Mouse (Mus musculus) E14TG2a.4 (cell line): ENCODE results near the gene Foxc2.

Experiments
- H3K27me3 ChIP-seq: 2 replicates; pipeline ENCODE4 v1.6.1; 2014; ENCODE audit warnings: low read length, control low read depth; ENCODE audit not compliant: insufficient read depth
- H3K36me3 ChIP-seq: 2 replicates; pipeline ENCODE4 v1.6.1; 2014; ENCODE audit warnings: low read length, control low read depth; ENCODE audit not compliant: insufficient read depth
- H3K4me1 ChIP-seq: replicated peaks from 2 replicates; pipeline ENCODE4 v1.6.1; 2014; ENCODE audit warnings: low read depth, low read length, control low read depth
- H3K4me3 ChIP-seq: replicated peaks from 2 replicates; pipeline ENCODE4 v1.5.1; 2014; ENCODE audit warnings: mild to moderate bottlenecking, low read length
- H3K9me3 ChIP-seq: 2 replicates; pipeline ENCODE4 v1.6.1; 2014; ENCODE audit warnings: low read length, control low read depth
- CTCF ChIP-seq: conservative IDR thresholded peaks from 2 replicates; pipeline ENCODE4 v1.5.1; 2014; ENCODE audit warnings: low read length
- NANOG ChIP-seq: IDR thresholded peaks from 2 replicates; pipeline ENCODE4 v1.6.1; 2014; ENCODE audit warnings: borderline replicate concordance, low read length, mixed read lengths
- POU5F1 ChIP-seq: IDR thresholded peaks from 2 replicates; pipeline ENCODE4 v1.6.1; 2014; ENCODE audit warnings: low read length, borderline replicate concordance

The Foxc2 gene

GRCm38 (mm10) chr8:121085011-121085410 is 31.0 kb upstream of the Foxc2 start:
- TF ChIP-seq CTCF: no peak
- no peak for TF ChIP-seq NANOG
- TF ChIP-seq POU5F1: no peak
- Histone ChIP-seq H3K9me3 (no peaks in the 10 kb centered on the region), H3K27me3 (peaks cover 94% of the 10 kb centered on the region), H3K36me3 (no peaks in the 10 kb centered on the region), H3K4me3 (peak overlapping the region; percentile 69), H3K4me1 (peaks cover 49% of the 10 kb centered on the region)

GRCm38 (mm10) chr8:121085561-121085960 is 30.4 kb upstream of the Foxc2 start:
- Histone ChIP-seq H3K9me3 (no peaks in the 10 kb centered on the region), H3K36me3 (no peaks in the 10 kb centered on the region), H3K4me3 (no peak overlapping the region), H3K27me3 (peaks cover 94% of the 10 kb centered on the region), H3K4me1 (peaks cover 47% of the 10 kb centered on the region)
- no peak for TF ChIP-seq POU5F1
- no peak for TF ChIP-seq NANOG
- TF ChIP-seq CTCF: no peak

- Histone ChIP-seq H3K4me1 (peaks cover 50% of the 10 kb centered on the region), H3K4me3 (no peak overlapping the region)
- no peak for TF ChIP-seq NANOG
- TF ChIP-seq POU5F1: no peak
- TF ChIP-seq CTCF: no peak
These were observed 29.7 kb upstream of the Foxc2 start for GRCm38 (mm10) chr8:121086004-121086900.

GRCm38 (mm10) chr8:121088281-121088680 is 27.7 kb upstream of the Foxc2 start:
- H3K4me1 ChIP-seq: peaks cover 50% of the 10 kb centered on the region
- H3K9me3 ChIP-seq: no peaks in the 10 kb centered on the region
- no peak for TF ChIP-seq CTCF
- TF ChIP-seq NANOG: no peak
- TF ChIP-seq POU5F1: no peak
- no peak overlapping the region for H3K4me3 ChIP-seq
- no peaks in the 10 kb centered on the region for H3K36me3 ChIP-seq
- peaks cover 90% of the 10 kb centered on the region for H3K27me3 ChIP-seq

More at GRCm38 (mm10) chr8:121086004-121086900, 29.7 kb upstream of the Foxc2 start:
- no peaks in the 10 kb centered on the region for H3K9me3 ChIP-seq
- H3K27me3 ChIP-seq: peaks cover 94% of the 10 kb centered on the region
- no peaks in the 10 kb centered on the region for H3K36me3 ChIP-seq

- TF ChIP-seq NANOG (no peak), POU5F1 (no peak), CTCF (no peak)
- Histone ChIP-seq H3K4me1 (peaks cover 49% of the 10 kb centered on the region), H3K36me3 (no peaks in the 10 kb centered on the region), H3K9me3 (no peaks in the 10 kb centered on the region), H3K4me3 (peak overlapping the region; percentile 71), H3K27me3 (peaks cover 92% of the 10 kb centered on the region)
These were observed 26.9 kb upstream of the Foxc2 start for GRCm38 (mm10) chr8:121088871-121089630.

- TF ChIP-seq NANOG: no peak
- TF ChIP-seq CTCF: no peak
- TF ChIP-seq POU5F1: no peak
- H3K4me3 ChIP-seq: peak overlapping the region; percentile 71
- H3K36me3 ChIP-seq: no peaks in the 10 kb centered on the region
- peaks cover 45% of the 10 kb centered on the region for H3K4me1 ChIP-seq
- no peaks in the 10 kb centered on the region for H3K9me3 ChIP-seq
- peaks cover 91% of the 10 kb centered on the region for H3K27me3 ChIP-seq
These were observed 26.2 kb upstream of the Foxc2 start for GRCm38 (mm10) chr8:121089631-121090380.

- no peaks in the 10 kb centered on the region for H3K36me3 ChIP-seq
- H3K4me1 ChIP-seq: peaks cover 40% of the 10 kb centered on the region
- TF ChIP-seq NANOG: no peak
- no peak for TF ChIP-seq CTCF
- no peak for TF ChIP-seq POU5F1
- H3K27me3 ChIP-seq: peaks cover 86% of the 10 kb centered on the region
- no peaks in the 10 kb centered on the region for H3K9me3 ChIP-seq
- no peak overlapping the region for H3K4me3 ChIP-seq
These were observed 25.3 kb upstream of the Foxc2 start for GRCm38 (mm10) chr8:121090716-121091115.

- H3K27me3 ChIP-seq: peaks cover 72% of the 10 kb centered on the region
- H3K4me3 ChIP-seq: no peak overlapping the region
- no peaks in the 10 kb centered on the region for H3K9me3 ChIP-seq
- peaks cover 36% of the 10 kb centered on the region for H3K4me1 ChIP-seq
- TF ChIP-seq NANOG (no peak), POU5F1 (no peak), CTCF (no peak)
- H3K36me3 ChIP-seq: peaks cover 3% of the 10 kb centered on the region
These were observed 23.8 kb upstream of the Foxc2 start for GRCm38 (mm10) chr8:121092141-121092540.
